Mouse (Mus musculus): ENCODE results near the gene Arsj. TPM values are rescaled to one million over a fixed set of nuclear protein-coding genes. Genes with fewer than 3 reads are reported as not detected.

The Arsj gene
- not detected for total RNA-seq (2023)

DNA sequence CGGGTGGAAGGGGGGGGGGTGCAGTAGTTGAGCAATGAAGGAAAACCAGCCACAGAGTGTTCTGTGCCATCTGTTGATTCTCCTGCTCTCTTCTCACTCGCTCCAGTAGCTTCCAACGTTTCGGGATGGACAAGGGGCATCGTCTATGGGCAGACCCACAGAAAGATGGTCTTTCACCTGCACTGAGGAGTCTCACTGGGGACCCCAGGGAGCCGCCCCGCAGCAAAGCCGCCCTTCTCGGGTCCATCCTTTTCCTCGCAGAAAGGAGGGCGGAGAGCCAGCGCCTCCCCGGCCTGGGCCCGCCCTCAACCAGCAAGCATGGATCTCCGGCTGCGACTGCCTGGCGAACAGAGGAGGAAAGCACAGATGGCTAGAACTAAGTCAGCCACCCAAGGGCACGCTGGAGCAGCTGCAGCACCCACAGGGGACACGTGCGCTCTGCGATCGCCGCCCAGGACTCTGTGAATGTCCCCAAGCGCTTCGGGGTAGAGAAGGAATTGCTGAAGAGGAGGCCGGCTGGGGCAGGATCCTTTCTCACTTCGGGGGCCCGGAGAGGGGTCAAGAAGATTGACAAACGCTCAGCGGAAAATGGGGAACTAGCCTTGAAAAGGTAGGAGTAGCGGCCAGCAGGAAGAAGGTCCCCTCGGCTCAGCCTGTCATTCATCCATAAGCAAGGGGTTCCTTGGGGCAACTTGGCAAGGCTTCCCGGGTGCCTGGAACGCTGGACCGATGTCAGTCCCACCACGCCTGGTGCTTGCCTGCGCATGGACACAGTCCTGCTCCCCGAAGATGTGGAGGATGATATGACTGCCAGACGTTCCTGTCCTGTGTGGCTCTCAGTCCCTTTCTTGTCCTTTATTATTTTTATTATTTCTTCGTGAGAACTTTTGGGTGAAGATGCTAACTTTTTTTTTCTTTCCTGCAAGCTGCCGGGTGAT lies at the start of gene Arsj:
Gene Arsj (plus strand): TSS at position 117 of the 938 bp plus-strand sequence.

Other genes with a start within 250 kb of the Arsj start
- gene Camk2d, start 232.6 kb downstream of the Arsj start, total RNA-seq (2023) = 10 to 100 TPM in 1 of 2 experiments, 1 to 10 TPM in 1; 6.0 to 10.8 TPM

Data from neutrophil, adult 83 days (primary cell).